Mouse (Mus musculus): ENCODE results near the gene Olfr1487. TPM values are rescaled to one million over a fixed set of nuclear protein-coding genes. Genes with fewer than 3 reads are reported as not detected.
"Not testable (repeated sequence)": the region's sequence is repeated elsewhere in the genome, so short reads cannot be mapped to it uniquely, and the experiment has no call there.

The Olfr1487 gene
- polyA plus RNA-seq (2015; fragmentation: Nextera tagmentation; extraction: Ambion mirVana) = not detected in 2 replicates

GRCm38 (mm10) chr19:13617075-13617474 lies at the start of gene Olfr1487:
Gene Olfr1487 (plus strand): TSS chr19:13617375.
- 84% methylated on average over 2 of the region's 2 CpGs for WGBS
- not testable (repeated sequence) for H3K9me3 ChIP-seq (ENCODE audit: control insufficient read depth, low read length); H3K27ac ChIP-seq (ENCODE audit: low read length); H3K4me3 ChIP-seq (ENCODE audit: low read length); ATAC-seq (ENCODE audit: low read depth); H3K36me3 ChIP-seq (ENCODE audit: control insufficient read depth, insufficient read depth, low read length); H3K4me2 ChIP-seq (ENCODE audit: low read depth, low read length); H3K9ac ChIP-seq (ENCODE audit: low read length); H3K4me1 ChIP-seq (replicated peaks; ENCODE audit: control insufficient read depth, insufficient read depth, low read length); H3K27me3 ChIP-seq (ENCODE audit: control insufficient read depth, insufficient read depth, low read depth, low read length)

DNA sequence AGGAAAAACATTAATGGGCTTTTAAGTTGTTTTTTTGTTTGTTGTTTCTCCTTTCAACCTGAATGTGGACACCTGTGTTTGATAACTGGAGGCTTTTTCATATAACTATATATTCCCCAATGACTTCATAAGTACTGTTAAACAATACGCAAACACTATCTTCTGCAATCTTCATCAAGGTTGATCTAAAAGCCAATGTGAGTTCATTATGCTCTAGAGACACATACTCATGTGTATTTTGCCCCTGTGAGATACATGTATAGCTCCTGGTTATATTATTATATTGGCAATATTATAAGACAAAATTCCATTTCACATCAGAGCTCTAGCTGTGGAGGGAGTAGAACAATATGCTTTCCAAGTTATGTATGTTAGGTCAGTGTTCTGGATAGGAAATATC lies 34.0 kb upstream of the Olfr1487 start, which contains the start of gene Olfr1484:
Olfr1484 (plus strand) TSS at position 301 of the 400 bp plus-strand sequence.
- Histone ChIP-seq H3K9ac (ENCODE audit: low read length) (no peak within 1 kb of the TSS), H3K27me3 (ENCODE audit: control insufficient read depth, insufficient read depth, low read depth, low read length) (no peaks in the 10 kb centered on the region), H3K4me3 (ENCODE audit: low read length) (no peak within 1 kb of the TSS), H3K27ac (ENCODE audit: low read length) (no peak within 1 kb of the TSS), H3K36me3 (ENCODE audit: control insufficient read depth, insufficient read depth, low read length) (no peaks in the 10 kb centered on the region), H3K4me2 (ENCODE audit: low read depth, low read length) (no peak within 1 kb of the TSS), H3K4me1 (replicated peaks; ENCODE audit: control insufficient read depth, insufficient read depth, low read length) (no peaks in the 10 kb centered on the region), H3K9me3 (ENCODE audit: control insufficient read depth, low read length) (no peaks in the 10 kb centered on the region)
- no peak for ATAC-seq (ENCODE audit: low read depth)
- WGBS = 83% methylated on average over 1 of the region's 1 CpGs

- no peak for ATAC-seq (ENCODE audit: low read depth)
- Histone ChIP-seq H3K9ac (ENCODE audit: low read length) (no peak within 1 kb of the TSS), H3K36me3 (ENCODE audit: control insufficient read depth, insufficient read depth, low read length) (no peaks in the 10 kb centered on the region), H3K4me1 (replicated peaks; ENCODE audit: control insufficient read depth, insufficient read depth, low read length) (no peaks in the 10 kb centered on the region), H3K4me2 (ENCODE audit: low read depth, low read length) (no peak within 1 kb of the TSS), H3K27me3 (ENCODE audit: control insufficient read depth, insufficient read depth, low read depth, low read length) (no peaks in the 10 kb centered on the region), H3K9me3 (ENCODE audit: control insufficient read depth, low read length) (no peaks in the 10 kb centered on the region), H3K4me3 (ENCODE audit: low read length) (no peak within 1 kb of the TSS), H3K27ac (ENCODE audit: low read length) (no peak within 1 kb of the TSS)
- 79% methylated on average over 1 of the region's 1 CpGs for WGBS
Observed at GRCm38 (mm10) chr19:13631321-13631720, 14.1 kb downstream of the Olfr1487 start, which contains the start of gene Olfr1489. Gene Olfr1489 (plus strand): TSS chr19:13631621.

- Histone ChIP-seq H3K27me3 (ENCODE audit: control insufficient read depth, insufficient read depth, low read depth, low read length) (no peaks in the 10 kb centered on the region), H3K27ac (ENCODE audit: low read length) (no peak within 1 kb of the TSS), H3K4me3 (ENCODE audit: low read length) (no peak within 1 kb of the TSS), H3K36me3 (ENCODE audit: control insufficient read depth, insufficient read depth, low read length) (no peaks in the 10 kb centered on the region), H3K4me2 (ENCODE audit: low read depth, low read length) (no peak within 1 kb of the TSS), H3K9me3 (ENCODE audit: control insufficient read depth, low read length) (peaks cover 2% of the 10 kb centered on the region), H3K4me1 (replicated peaks; ENCODE audit: control insufficient read depth, insufficient read depth, low read length) (no peaks in the 10 kb centered on the region), H3K9ac (ENCODE audit: low read length) (no peak within 1 kb of the TSS)
- WGBS = 57% methylated on average over 1 of the region's 1 CpGs
- no peak for ATAC-seq (ENCODE audit: low read depth)
Observed at GRCm38 (mm10) chr19:13650791-13651190, 33.6 kb downstream of the Olfr1487 start, which contains the start of gene Olfr1490. Gene Olfr1490 (plus strand): TSS chr19:13651091.

Small RNA genes lying within 50 kb of the gene (microRNA-seq; reads per million reads assigned to microRNA genes)
- gene Gm22323 (not detected), gene Gm23931 (not detected)

Other genes with a start within 250 kb of the Olfr1487 start
- not detected in 2 replicates for gene Olfr1469, start 209.5 kb upstream of the Olfr1487 start, polyA plus RNA-seq (2015; fragmentation: Nextera tagmentation; extraction: Ambion mirVana)
- not detected in 2 replicates for gene Olfr1471, start 174.0 kb upstream of the Olfr1487 start, polyA plus RNA-seq (2015; fragmentation: Nextera tagmentation; extraction: Ambion mirVana)
- not detected in 2 replicates for gene Olfr1472, start 161.3 kb upstream of the Olfr1487 start, polyA plus RNA-seq (2015; fragmentation: Nextera tagmentation; extraction: Ambion mirVana)
- not detected in 2 replicates for gene Olfr1474, start 147.8 kb upstream of the Olfr1487 start, polyA plus RNA-seq (2015; fragmentation: Nextera tagmentation; extraction: Ambion mirVana)
- not detected in 2 replicates for gene Olfr1475, start 137.2 kb upstream of the Olfr1487 start, polyA plus RNA-seq (2015; fragmentation: Nextera tagmentation; extraction: Ambion mirVana)
- not detected in 2 replicates for gene Olfr1477, start 116.8 kb upstream of the Olfr1487 start, polyA plus RNA-seq (2015; fragmentation: Nextera tagmentation; extraction: Ambion mirVana)
- gene Olfr1480, start 89.5 kb upstream of the Olfr1487 start, polyA plus RNA-seq (2015; fragmentation: Nextera tagmentation; extraction: Ambion mirVana) = not detected in 2 replicates
- gene Olfr1484, start 33.9 kb upstream of the Olfr1487 start, polyA plus RNA-seq (2015; fragmentation: Nextera tagmentation; extraction: Ambion mirVana) = not detected in 2 replicates
- not detected in 2 replicates for gene Olfr1489, start 14.2 kb downstream of the Olfr1487 start, polyA plus RNA-seq (2015; fragmentation: Nextera tagmentation; extraction: Ambion mirVana)
- gene Olfr1490, start 33.7 kb downstream of the Olfr1487 start, polyA plus RNA-seq (2015; fragmentation: Nextera tagmentation; extraction: Ambion mirVana) = not detected in 2 replicates
- not detected in 2 replicates for gene Olfr1491, start 79.9 kb downstream of the Olfr1487 start, polyA plus RNA-seq (2015; fragmentation: Nextera tagmentation; extraction: Ambion mirVana)
- gene Olfr1493-ps1, start 105.9 kb downstream of the Olfr1487 start, polyA plus RNA-seq (2015; fragmentation: Nextera tagmentation; extraction: Ambion mirVana) = not detected in 2 replicates
- gene Olfr1494, start 122.4 kb downstream of the Olfr1487 start, polyA plus RNA-seq (2015; fragmentation: Nextera tagmentation; extraction: Ambion mirVana) = not detected in 2 replicates
- not detected in 2 replicates for gene Olfr1495, start 147.2 kb downstream of the Olfr1487 start, polyA plus RNA-seq (2015; fragmentation: Nextera tagmentation; extraction: Ambion mirVana)
- not detected in 2 replicates for gene Olfr1496, start 160.5 kb downstream of the Olfr1487 start, polyA plus RNA-seq (2015; fragmentation: Nextera tagmentation; extraction: Ambion mirVana)
- gene Olfr1497, start 180.8 kb downstream of the Olfr1487 start, polyA plus RNA-seq (2015; fragmentation: Nextera tagmentation; extraction: Ambion mirVana) = not detected in 2 replicates
- gene Olfr1499, start 202.1 kb downstream of the Olfr1487 start, polyA plus RNA-seq (2015; fragmentation: Nextera tagmentation; extraction: Ambion mirVana) = not detected in 2 replicates
- not detected in 2 replicates for gene Olfr1500, start 213.1 kb downstream of the Olfr1487 start, polyA plus RNA-seq (2015; fragmentation: Nextera tagmentation; extraction: Ambion mirVana)
- not detected in 2 replicates for gene Olfr1501, start 233.3 kb downstream of the Olfr1487 start, polyA plus RNA-seq (2015; fragmentation: Nextera tagmentation; extraction: Ambion mirVana)
- gene Olfr1502, start 244.4 kb downstream of the Olfr1487 start, polyA plus RNA-seq (2015; fragmentation: Nextera tagmentation; extraction: Ambion mirVana) = not detected in 2 replicates